Mouse (Mus musculus): ENCODE results near the gene Bcar3.
A peak's percentile ranks its signal among the peaks of the same experiment; 100 is the strongest.

Bcar3 gene

DNA sequence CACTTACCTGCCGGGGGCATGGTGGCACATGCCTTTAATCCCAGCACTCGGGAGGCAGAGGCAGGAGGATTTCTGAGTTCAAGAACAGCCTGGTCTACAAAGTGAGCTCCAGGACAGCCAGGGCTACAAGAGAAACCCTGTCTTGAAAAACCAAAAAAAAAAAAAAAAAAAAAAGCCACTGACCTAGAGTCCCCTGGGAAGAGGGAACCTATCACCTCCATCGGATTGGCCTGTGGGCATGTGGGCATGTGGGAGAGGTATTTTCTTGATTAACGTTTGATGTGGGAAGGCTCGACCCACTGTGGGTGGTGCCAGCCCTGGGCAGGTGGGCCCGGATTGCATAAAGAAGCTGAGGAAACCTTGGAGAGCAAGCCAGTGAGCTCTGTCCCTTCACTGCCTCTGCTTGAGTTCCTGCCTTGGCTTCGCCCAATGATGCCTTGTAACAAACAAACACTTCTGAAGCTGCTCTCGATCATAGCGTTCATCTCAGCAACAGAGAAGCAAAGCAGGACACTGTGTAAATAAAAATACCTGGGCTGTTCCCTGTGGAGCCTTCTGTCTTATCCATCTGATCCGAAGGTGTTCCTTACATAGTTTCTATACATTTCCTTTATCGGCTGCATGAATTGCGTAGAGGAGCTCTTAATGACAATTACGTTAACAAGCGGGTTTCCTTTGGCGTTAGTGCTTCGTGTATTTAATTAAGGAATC lies 124.8 kb downstream of the Bcar3 start:
- no peak for DNase-seq (ENCODE audit: low read depth, low spot score)

DNA sequence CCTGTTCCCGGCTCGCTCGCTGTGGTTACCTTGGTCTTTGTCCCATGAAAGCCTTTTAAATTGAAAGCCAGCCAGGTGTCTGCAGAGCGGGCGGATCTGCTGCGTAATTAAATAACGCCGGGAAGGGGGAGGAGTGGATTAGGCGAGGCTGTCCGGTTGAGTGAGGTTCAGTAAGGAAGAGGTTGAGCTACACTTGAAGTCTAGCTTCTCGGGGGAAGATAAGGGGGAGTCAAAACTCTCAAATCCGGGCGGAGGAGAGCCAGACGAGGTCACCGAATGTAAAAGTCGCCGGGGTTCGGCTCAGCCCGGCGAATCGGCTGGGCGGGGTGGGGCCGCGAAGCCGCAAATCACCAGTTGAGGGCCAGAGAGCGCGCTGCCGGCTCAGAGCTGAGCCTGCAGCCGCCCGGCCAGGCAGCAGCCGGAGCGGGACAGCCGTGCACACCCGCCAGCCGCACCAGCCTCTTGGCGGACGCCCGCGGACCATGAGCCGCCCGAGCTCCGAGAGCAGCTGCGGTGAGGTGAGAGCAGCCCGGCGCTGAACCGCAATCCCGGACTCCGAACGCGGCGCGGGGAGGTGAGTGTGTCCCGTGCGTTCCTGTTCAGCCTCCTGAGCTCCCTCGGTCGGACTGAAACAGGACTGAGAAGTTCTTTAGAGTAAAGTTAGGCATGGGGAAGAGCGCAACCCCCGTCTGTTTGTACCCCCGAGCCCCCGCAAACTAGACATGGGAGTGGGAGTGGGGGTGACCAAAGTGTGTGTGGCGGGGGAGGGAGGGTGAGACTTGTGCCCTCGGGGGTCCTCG lies 125.9 kb downstream of the Bcar3 start:
- DNase-seq (ENCODE audit: low read depth, low spot score): peak; percentile 75

DNA sequence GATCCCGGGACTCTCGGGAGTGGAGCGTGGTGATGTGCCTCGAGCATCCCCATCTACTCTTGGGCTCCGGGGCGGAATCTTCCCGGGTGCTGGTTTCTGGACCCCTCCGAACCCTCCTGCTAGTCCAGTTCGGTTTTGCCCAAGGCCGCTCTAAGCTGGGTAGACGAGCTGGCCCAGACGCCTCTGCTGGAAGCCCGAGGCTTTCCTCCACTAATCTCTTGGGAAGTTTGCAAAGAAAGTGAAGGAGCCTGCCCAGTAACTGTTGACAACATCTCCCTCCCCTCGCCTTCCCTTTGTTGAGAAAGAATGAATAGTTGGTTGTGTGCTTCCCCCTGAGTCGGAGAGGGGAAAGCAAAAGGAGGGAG lies 126.5 kb downstream of the Bcar3 start:
- DNase-seq (ENCODE audit: low read depth, low spot score): peak; percentile 62

DNA sequence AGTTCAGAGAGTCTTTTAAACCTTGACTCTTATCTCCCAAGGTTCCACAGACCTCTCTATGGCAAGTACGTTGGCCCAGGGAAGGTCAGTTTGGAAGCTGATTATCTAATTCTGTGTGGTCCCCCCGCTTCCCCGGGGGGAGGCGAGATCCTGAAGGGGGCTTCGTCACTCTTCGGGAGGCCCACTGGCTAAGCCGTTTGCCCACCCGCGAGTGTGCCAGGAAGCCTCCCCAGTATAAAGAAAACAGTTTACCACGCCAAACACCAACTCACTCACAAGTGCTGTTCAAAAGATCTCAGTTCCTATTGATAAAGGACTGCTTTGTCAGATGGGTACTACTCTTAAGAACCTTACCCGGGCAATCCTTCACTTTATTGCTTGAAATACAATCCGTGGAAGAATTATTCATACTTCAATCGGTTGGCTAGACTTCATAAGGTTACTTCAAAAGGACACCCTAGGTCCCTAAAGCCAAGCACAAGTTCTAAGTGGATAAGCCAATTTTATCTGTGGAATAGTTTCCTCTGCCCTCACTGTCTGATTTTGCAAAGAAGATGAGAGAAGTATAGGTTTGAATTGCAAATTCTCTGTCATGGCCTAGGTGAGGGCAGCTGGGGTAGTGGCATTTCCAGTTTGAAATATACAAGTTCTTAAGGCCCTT lies 127.2 kb downstream of the Bcar3 start:
- DNase-seq (ENCODE audit: low read depth, low spot score): no peak

DNA sequence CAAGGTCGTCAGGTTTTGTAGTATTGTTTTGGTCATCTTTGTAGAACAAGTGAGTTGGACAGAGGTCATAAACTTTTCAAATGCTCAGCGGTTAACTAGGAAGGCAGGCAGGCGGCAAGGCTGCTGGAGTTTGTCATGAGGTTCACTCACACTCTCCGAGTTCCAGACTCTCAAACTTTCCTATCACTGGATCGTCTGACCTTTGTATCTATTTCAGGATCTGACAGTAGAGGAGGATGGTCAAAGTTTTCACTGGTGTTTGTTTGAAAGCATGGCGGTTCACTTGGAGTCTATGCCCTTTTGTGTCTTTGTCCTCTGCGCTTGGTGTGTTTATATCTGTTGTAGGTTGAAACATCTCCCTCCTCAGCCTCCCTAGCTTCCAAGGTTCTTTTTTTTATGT lies 127.9 kb downstream of the Bcar3 start:
- no peak for DNase-seq (ENCODE audit: low read depth, low spot score)

GRCm38 (mm10) chr3:122422276-122422675 lies 128.3 kb downstream of the Bcar3 start:
- no peak for DNase-seq (ENCODE audit: low read depth, low spot score)

- no peak for DNase-seq (ENCODE audit: low read depth, low spot score)
These were observed 129.7 kb downstream of the Bcar3 start for GRCm38 (mm10) chr3:122423643-122424042.

DNA sequence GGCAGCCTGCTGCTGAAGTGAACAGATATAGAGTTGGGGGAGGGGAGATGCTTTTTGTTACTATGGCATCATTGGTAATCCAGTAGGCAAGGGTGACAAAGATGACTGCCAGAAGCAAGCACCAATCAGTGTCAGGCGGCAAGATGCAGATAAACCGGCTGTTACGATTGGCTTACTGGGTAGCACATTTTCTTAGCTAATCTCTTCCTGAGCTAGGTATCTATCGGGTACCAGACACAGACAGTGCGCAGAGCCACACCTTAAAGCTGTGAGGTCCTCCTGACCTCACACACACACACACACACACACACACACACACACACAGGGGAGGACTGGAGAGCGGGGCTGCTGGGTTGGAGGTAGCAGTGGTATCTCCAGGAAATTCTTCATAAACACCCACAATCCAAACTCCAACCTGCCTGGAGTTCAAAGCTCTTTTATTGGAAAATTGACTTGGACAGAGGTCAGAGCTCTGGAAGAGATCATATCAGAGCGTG lies 134.4 kb downstream of the Bcar3 start:
- no peak for DNase-seq (ENCODE audit: low read depth, low spot score)

- no peak for DNase-seq (ENCODE audit: low read depth, low spot score)
These were observed 137.0 kb downstream of the Bcar3 start for GRCm38 (mm10) chr3:122430780-122431497.

DNA sequence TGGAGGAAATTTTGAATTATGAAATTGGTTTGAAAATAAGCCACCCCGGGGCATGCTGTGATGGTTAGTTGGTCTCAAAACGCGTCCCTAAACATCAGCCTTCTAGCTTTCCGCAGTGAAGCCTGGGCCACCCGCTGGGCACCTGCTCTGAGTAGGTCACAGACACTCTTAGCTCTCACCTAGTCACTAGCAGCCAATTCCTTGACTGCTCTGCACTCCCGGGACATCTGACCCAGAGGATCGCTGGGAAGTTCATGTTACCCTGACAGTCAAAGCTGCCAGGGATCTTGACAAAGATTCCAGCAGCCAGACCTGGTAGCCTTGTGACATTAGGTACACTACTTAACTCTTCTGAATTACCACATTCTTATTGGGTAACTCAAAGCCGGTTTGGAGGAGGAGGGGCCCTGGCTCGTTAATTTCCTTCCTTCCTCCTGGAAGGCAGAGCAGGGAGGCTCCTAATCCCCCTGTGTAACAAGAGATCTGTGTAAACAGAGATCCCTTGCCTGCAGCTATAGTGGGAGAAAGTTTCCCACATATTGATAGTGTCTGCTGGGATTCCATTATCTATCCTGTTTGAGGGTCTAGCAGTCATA lies 139.0 kb downstream of the Bcar3 start:
- no peak for DNase-seq (ENCODE audit: low read depth, low spot score)

DNA sequence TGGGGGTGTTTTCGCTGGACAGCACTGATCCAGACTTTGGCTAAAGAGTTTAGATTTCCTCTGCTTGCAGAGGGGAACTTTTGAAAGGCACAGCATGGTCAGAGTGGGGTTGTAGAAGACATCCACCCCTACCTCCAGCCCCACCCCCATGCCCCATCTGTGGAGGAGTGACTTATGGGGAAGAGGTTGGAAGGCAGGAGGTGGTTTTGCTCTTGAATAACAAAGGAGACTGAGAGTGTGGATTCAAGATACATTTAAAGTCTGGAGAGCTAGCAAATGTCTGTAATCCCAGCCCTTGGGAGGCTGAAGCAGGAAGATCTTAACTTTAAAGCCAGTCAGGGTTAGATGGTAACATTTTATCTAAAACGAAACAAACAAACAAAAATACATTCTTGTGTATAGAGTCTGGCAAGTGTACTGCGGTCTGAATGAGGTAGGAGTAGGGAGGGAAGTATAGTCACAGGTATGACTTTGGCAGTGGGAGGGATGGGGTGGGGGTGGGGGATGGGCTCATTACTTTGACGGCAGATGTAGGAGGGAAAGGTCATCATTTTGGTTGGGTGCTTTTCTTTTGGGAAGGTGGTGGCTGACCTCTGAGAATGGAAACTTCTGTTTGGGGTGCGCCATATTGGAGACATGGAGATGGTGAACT lies 140.2 kb downstream of the Bcar3 start:
- no peak for DNase-seq (ENCODE audit: low read depth, low spot score)

DNA sequence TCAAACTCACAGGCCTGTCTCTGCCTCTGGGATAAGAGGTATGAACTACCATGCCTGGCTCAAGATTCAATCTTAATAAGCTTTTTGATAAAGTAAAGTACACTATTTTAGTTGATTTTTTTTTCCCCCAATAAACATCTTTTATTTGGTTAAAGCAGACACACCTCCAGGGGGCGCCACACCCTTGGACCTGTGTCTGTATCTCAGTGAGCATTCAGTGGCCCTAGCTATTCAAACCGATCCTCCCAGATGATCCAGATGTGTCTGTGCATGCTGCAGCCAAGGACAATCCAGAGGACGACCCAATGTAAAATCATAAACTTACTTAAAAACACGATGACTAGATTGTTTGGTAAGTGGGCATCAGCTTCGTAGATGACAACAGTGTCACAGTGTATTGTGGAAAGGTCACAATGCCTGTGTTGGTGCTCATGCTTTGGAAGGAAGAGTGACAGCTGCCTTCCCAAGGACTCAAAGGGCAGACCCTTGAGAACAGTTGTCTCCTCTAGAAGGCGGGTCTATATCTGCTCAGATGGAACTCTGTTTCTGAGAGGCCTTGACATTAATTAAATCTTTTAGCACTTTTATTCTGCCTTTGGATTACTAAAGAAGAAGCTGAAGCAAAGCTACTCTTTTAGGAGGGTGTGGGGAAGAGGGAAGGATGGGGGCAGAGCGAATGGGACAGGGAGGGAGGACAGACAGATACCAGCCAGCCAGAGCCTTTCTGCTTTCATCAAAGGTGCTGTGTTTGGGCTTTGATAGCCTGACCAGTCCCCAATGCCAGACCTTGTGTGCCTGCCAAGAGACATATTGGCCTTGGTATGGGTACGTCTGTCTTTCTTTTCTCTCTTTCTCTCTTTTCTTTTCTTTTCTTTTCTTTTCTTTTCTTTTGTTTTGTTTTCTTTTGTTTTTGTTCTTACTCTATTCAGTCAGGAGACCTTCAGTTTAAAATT lies 141.3 kb downstream of the Bcar3 start:
- DNase-seq (ENCODE audit: low read depth, low spot score): no peak

- no peak for DNase-seq (ENCODE audit: low read depth, low spot score)
These were observed 144.3 kb downstream of the Bcar3 start for GRCm38 (mm10) chr3:122438143-122438825.

DNA sequence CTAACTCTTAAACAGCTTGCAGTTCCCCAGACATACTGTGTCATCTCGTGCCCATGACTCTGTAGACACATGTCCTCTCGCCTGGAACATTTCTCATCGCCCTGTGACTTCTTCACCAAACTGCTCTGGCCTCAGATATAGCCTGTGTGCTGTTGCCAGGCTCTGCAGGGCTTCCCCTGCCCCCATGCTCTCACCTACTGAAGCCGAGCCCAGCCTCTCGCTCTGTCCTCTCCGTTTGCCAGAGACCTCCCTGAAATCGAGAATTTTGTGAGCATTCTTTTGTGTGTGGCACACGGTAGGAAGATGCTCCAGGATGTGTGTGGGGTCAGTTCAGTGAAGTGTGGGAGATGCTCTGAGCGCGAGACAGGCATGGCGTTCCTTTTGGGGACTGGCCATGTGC lies 151.8 kb downstream of the Bcar3 start:
- DNase-seq (ENCODE audit: low read depth, low spot score): no peak

GRCm38 (mm10) chr3:122446678-122447077 lies 152.7 kb downstream of the Bcar3 start:
- no peak for DNase-seq (ENCODE audit: low read depth, low spot score)

DNA sequence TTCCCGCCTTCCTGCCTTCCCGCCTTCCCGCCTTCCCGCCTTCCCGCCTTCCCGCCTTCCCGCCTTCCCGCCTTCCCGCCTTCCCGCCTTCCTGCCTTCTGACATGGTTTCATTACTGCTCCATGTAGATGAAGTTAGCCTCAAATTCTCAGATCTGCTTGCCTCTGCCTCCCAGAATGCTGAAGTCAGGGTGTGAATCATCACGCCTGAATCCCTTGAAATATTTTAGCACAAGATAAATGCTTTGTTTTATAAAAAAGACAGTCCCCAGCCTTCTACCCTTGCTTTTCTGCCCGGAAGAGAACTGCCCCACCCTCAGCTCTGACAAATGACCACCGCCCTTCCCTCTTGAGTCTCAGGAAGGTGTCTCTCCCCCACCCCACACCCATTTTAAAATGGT lies 154.3 kb downstream of the Bcar3 start:
- DNase-seq (ENCODE audit: low read depth, low spot score): no peak

DNA sequence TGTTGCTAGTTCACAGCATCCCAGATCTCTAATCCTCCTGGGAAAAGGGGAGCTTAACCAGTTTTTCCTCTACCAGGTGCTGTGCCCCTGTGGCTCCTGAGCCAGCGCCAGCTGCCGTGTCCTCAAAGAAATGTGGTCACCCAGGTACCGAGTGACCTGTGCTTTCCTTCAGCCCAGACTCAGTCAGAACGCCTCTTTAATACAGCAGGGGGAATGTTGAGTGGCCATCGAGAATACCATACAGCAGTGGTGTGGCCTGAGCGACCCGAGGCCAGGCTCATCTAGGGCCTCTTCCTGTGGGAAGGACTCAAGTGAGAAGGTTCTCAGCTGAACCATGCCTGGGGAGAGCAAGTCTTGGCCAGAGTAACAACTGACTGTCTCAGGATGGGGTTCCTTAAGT lies 156.1 kb downstream of the Bcar3 start:
- DNase-seq (ENCODE audit: low read depth, low spot score): no peak

DNA sequence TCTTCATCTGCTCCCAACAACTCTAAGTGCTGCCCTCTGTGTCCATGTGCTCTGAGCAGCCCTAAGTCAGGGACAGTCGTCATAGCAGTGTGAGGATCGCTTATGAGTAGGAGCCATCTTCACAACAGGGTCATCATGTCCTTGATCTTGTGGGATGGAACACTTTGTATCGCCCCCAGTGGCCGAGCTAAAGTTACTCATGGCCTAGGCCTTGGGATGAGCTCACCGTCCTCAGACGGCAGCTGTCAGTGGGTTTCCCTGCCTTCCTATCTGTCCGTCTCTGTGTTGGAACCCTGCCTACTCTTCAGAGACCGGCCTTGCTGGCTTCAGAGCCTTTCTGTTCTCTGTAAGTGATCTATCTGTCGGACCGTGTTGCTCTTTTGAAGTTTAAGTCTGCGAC lies 159.9 kb downstream of the Bcar3 start:
- DNase-seq (ENCODE audit: low read depth, low spot score): no peak

DNA sequence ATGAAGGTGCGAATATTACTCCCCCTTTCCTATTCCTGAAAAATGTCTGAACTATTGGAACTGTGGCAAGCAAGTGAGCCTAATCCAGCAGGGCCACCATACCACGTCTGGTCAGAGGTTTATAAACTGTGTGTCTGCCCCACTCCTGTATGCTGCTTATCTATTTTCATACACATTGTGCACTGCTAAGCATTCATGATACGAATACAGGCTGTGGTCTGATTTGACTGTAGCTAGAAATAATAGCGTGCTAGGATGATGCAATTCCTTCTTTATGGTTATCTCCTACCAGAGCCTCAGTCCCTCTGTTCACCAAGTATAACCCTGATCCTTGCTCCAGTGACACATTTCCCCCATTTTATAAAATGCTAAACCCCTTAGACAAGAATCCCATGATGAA lies 162.2 kb downstream of the Bcar3 start:
- DNase-seq (ENCODE audit: low read depth, low spot score): no peak
